Mouse (Mus musculus) cerebellum, adult 2 months (tissue): ENCODE results near the gene Snx33.

Experiments used
- CTCF ChIP-seq: fragments of 200-500 bp; IDR thresholded peaks from 2 replicates; pipeline ENCODE4 v1.5.1; 2011; ENCODE audit warnings: low read depth, mild to moderate bottlenecking, control low read depth, low read length, moderate library complexity, borderline replicate concordance; ENCODE audit not compliant: insufficient read depth
- POLR2A ChIP-seq: fragments of 200-500 bp; IDR thresholded peaks from 2 replicates; pipeline ENCODE4 v1.6.1; 2011; ENCODE audit warnings: low read length, control low read depth, borderline replicate concordance; ENCODE audit not compliant: insufficient read depth

GRCm38 (mm10) chr9:56876784-56877183, 51.4 kb downstream of the Snx33 start:
- no peak for TF ChIP-seq POLR2A
- no peak for TF ChIP-seq CTCF
